Mouse (Mus musculus) hindbrain, postnatal 0 days (tissue): ENCODE measurements around the gene Foxa3. TPM values are rescaled to one million over a fixed set of nuclear protein-coding genes. Genes with fewer than 3 reads are reported as not detected.

Experiments used
- ATAC-seq: fragments of 200-750 bp; cut with Nextera tagmentation; 2 replicates; pipeline ENCODE4 v1.8.0; 2017; ENCODE audit warnings: mild to moderate bottlenecking, moderate TSS enrichment, moderate library complexity
- DNase-seq: peaks from one replicate; pipeline ENCODE4 v3.0.0-alpha.2; 2015; ENCODE audit warnings: low spot score
- H3K27ac ChIP-seq: fragments of 300-500 bp; sonication (generic); 2 replicates; pipeline ENCODE4 v1.5.1; 2014; ENCODE audit warnings: mild to moderate bottlenecking
- H3K27me3 ChIP-seq: fragments of 300-500 bp; sonication (generic); 2 replicates; pipeline ENCODE4 v1.6.1; 2014; ENCODE audit warnings: low read length, mixed read lengths; ENCODE audit not compliant: insufficient read depth
- H3K36me3 ChIP-seq: fragments of 300-500 bp; sonication (generic); 2 replicates; pipeline ENCODE4 v1.6.1; 2014; ENCODE audit warnings: low read length, mixed read lengths; ENCODE audit not compliant: insufficient read depth
- H3K4me1 ChIP-seq: fragments of 300-500 bp; sonication (generic); 2 replicates; pipeline ENCODE4 v1.6.1; 2014; ENCODE audit warnings: antibody characterized with exemption, low read length, mixed read lengths; ENCODE audit not compliant: insufficient read depth
- H3K4me2 ChIP-seq: fragments of 300-500 bp; sonication (generic); 2 replicates; pipeline ENCODE4 v1.6.1; 2014; ENCODE audit warnings: low read depth, mild to moderate bottlenecking, low read length, moderate library complexity, mixed read lengths
- H3K4me3 ChIP-seq: fragments of 300-500 bp; sonication (generic); 2 replicates; pipeline ENCODE4 v1.5.1; 2014; ENCODE audit warnings: low read length
- H3K9ac ChIP-seq: fragments of 300-500 bp; sonication (generic); replicated peaks from 2 replicates; pipeline ENCODE4 v1.6.1; 2014; ENCODE audit warnings: mild to moderate bottlenecking, low read length, moderate library complexity, mixed read lengths
- H3K9me3 ChIP-seq: fragments of 300-500 bp; sonication (generic); 2 replicates; pipeline ENCODE4 v1.6.1; 2016; ENCODE audit warnings: low read length, mixed read lengths
- CTCF ChIP-seq: IDR thresholded peaks from 2 replicates; pipeline ENCODE4 v1.5.1; 2016; ENCODE audit warnings: antibody characterized with exemption, control low read depth, low read depth
- WGBS: fragments of 180-500 bp; shearing (Covaris S2); extraction: QIAGEN DNeasy Blood & Tissue Kit; methylation state at CpG from one replicate; pipeline ENCODE4 v1.1.7; 2014; 5-methylcytosine and 5-hydroxymethylcytosine counted together
- polyA plus RNA-seq: library from polyadenylated mRNA; unstranded; fragments of >200 nt; fragmentation: Nextera tagmentation; extraction: Ambion mirVana; gene quantifications from 2 replicates; pipeline ENCODE4 v1.2.1, GENCODE M21; 2015
- total RNA-seq: library from RNA; depleted of rRNA; stranded (reverse); fragments of >200 nt; gene quantifications from 2 replicates; pipeline ENCODE4 v1.2.3, GENCODE M21; 2014

Foxa3 gene
- total and polyA plus RNA-seq, 2 experiments from 2014 or later = not detected

DNA sequence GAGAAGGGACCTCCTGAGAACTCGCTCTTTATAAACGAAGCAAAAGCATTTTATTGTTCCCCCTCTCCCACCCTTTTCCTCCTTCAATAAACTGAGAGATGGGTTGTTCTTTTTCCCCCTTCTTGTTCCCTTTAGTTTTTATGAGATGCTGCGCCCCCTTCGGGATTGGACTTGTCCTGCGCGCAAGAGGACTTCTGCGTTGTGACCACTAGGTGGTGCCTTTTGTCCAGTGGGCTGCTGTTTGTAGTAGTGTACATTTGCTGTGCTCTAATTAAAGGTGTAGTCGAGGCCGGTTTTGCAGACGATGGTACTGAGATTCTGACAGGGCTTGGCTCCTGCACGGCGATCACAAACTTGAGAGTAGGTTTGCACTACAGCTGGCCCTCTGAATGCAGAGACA lies 16.9 kb downstream of the Foxa3 start:
- peak; percentile 99 for TF ChIP-seq CTCF
- Histone ChIP-seq H3K4me2 (peak overlapping the region; percentile 91), H3K4me3 (no peak overlapping the region), H3K9ac (no peak overlapping the region), H3K9me3 (no peaks in the 10 kb centered on the region), H3K36me3 (no peaks in the 10 kb centered on the region), H3K4me1 (peaks cover 19% of the 10 kb centered on the region), H3K27me3 (no peaks in the 10 kb centered on the region), H3K27ac (no peak overlapping the region)
- ATAC-seq (no peak), DNase-seq (peak; percentile 95)
- whole genome bisulfite sequencing = 6% methylated on average over 12 of the region's 12 CpGs

DNA sequence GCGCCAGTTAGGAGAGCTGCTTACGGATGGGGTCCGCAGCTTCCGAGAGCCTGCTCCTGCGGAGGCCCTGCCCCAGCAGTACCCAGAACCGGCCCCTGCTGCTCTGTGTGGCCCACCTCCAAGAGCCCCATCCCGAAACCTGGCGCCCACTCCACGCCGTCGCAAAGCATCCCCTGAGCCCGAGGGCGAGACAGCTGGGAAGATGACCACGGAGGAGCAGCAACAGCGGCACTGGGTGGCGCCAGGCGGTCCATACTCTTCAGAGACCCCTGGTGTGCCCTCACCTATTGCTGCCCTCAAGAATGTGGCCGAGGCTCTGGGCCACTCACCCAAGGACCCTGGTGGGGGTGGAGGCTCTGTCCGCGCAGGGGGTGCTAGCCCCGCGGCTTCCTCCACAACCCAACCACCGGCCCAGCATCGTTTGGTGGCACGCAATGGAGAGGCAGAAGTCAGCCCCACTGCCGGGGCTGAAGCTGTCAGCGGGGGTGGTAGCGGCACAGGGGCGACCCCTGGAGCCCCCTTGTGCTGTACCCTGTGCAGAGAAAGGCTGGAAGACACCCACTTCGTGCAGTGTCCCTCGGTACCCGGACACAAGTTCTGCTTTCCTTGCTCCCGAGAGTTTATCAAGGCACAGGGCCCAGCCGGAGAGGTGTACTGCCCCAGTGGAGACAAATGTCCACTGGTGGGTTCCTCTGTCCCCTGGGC lies 17.8 kb downstream of the Foxa3 start:
- Histone ChIP-seq H3K4me2 (peak overlapping the region; percentile 91), H3K9ac (no peak overlapping the region; the same call in 1 of the 2 replicates), H3K4me3 (peak overlapping the region; percentile 59; the same call in 1 of the 2 replicates), H3K27ac (no peak overlapping the region), H3K27me3 (no peaks in the 10 kb centered on the region), H3K36me3 (no peaks in the 10 kb centered on the region), H3K9me3 (no peaks in the 10 kb centered on the region), H3K4me1 (peaks cover 19% of the 10 kb centered on the region)
- ATAC-seq (no peak), DNase-seq (no peak)
- 72% methylated on average over 34 of the region's 34 CpGs for WGBS
- no peak for TF ChIP-seq CTCF

DNA sequence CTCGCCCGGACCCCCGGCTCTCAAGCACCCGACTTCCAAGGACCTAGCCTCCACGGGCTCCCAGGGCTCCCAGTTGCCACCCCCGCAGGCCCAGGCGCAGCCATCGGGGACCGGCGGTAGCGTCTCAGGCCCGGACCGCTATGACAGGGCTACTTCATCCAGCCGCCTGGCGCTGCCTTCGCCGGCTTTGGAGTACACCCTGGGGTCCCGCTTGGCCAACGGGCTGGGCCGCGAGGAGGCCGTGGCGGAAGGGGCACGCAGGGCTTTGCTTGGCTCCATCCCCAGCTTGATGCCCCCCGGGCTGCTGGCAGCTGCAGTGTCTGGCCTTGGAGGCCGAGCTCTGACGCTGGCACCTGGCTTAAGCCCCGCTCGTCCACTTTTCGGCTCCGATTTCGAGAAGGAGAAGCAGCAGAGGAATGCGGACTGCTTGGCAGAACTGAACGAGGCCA lies 18.7 kb downstream of the Foxa3 start:
- DNase-seq (peak; percentile 59), ATAC-seq (peak; percentile 6)
- no peaks in the 10 kb centered on the region for H3K36me3 ChIP-seq
- peak overlapping the region; percentile 90 for H3K27ac ChIP-seq
- H3K9me3 ChIP-seq = no peaks in the 10 kb centered on the region
- peaks cover 19% of the 10 kb centered on the region for H3K4me1 ChIP-seq
- peak overlapping the region; percentile 91 for H3K4me2 ChIP-seq
- WGBS = 4% methylated on average over 34 of the region's 34 CpGs
- TF ChIP-seq CTCF = no peak
- H3K9ac ChIP-seq = peak overlapping the region; percentile 77
- H3K4me3 ChIP-seq = peak overlapping the region; percentile 59
- no peaks in the 10 kb centered on the region for H3K27me3 ChIP-seq

DNA sequence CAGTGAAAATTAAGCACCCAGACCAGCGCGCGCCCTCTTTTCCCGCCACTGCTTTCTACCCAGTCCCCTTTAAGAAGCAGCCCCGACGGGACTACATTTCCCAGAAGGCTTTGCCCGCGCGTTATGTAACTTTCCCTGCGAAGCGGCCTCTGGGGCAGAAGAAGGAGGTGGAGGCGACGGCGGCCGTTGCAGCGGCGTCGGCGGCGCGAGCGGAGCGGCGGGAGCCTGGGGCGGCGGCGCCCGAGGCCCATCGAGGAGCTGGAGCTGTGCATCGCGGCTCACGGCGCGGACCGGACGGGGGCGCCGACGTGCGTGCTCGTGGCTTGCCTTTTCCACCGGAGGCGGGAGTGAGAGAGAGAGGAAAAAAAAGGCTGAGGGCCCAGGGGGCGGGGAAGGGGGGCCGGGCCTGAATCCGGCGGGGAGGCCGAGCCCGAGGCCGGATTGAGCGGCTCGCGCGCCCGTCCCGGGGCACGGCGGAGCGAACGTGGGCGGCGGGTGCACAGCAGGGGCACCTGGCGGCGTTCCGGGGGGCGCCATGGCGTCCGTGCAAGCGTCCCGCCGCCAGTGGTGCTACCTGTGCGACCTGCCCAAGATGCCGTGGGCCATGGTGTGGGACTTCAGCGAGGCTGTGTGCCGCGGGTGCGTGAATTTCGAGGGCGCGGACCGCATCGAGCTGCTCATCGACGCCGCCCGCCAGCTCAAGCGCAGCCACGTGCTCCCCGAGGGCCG lies 19.3 kb downstream of the Foxa3 start, which contains the start of gene Irf2bp1:
Irf2bp1 (plus strand) TSS at position 143 of the 729 bp plus-strand sequence.
- Histone ChIP-seq H3K4me3 (peak within 1 kb of the TSS; percentile 59), H3K4me1 (peaks cover 19% of the 10 kb centered on the region), H3K4me2 (peak within 1 kb of the TSS; percentile 91), H3K27me3 (no peaks in the 10 kb centered on the region), H3K9me3 (no peaks in the 10 kb centered on the region), H3K9ac (peak within 1 kb of the TSS; percentile 77), H3K27ac (peak within 1 kb of the TSS; percentile 90), H3K36me3 (no peaks in the 10 kb centered on the region)
- TF ChIP-seq CTCF = no peak
- peak; percentile 97 for DNase-seq
- 2% methylated on average over 84 of the region's 90 CpGs for WGBS
- peak; percentile 61 for ATAC-seq

DNA sequence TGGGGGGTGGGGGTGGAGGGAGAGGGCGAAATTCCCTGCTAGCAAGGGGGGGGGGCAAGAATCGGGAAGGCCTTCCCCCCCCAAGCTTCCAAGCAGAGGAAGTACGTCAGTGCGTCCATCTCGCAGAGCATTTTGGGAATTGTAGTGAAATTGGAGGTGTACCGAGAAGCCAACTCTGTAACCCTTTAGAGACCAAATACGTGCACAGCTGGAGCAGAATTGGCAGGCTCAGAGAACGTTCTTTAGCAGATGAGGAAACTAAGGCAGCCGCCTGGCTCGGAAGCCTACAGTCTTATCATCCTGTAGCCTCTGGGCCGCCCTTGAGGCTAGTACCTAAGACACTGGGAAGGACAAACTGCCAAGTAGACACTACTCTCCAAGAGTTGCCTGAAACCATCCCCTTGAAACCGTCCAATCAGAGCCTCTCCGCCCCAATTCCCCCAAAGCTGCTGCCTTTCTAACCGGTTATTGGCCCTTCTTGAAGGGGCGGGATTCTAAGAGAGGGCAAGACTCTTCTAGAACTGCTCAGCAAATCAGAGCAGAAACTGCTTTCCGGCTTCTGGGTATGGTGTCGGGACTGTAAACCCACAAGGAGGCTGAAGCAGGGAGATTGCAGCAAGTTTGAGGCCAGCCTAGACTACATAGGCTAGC lies 20.4 kb downstream of the Foxa3 start:
- peak; percentile 68 for ATAC-seq

DNA sequence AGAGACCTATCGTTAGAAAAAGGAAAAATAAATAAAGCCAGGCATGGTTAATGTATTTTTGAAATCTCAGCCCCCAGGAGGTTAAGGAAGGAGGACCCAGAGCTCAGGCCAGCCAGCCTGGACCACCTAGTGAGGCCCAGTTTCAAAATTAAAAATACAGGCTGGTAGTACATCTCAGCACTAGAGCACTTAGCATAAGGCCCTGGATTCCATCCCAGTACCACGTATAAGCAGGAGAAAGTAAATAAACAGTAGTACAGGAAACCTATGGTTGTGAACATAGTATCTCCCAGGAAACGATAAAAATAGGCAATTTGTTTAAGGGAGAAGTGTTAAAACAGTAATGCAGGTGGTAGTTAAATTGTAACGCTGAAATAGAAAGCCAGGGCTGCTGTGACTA lies 21.2 kb downstream of the Foxa3 start:
- no peak for TF ChIP-seq CTCF
- Histone ChIP-seq H3K4me3 (peak overlapping the region; percentile 39), H3K9ac (peak overlapping the region; percentile 69; the same call in 1 of the 2 replicates), H3K27me3 (no peaks in the 10 kb centered on the region), H3K4me1 (peaks cover 19% of the 10 kb centered on the region), H3K36me3 (no peaks in the 10 kb centered on the region), H3K4me2 (peak overlapping the region; percentile 73), H3K27ac (peak overlapping the region; percentile 73), H3K9me3 (no peaks in the 10 kb centered on the region)
- no peak for DNase-seq
- whole genome bisulfite sequencing = 44% methylated on average over 4 of the region's 4 CpGs
- no peak for ATAC-seq

More for the DNA sequence above, 20.4 kb downstream of the Foxa3 start:
- Histone ChIP-seq H3K27ac (peak overlapping the region; percentile 73), H3K4me1 (peaks cover 19% of the 10 kb centered on the region), H3K9ac (peak overlapping the region; percentile 69), H3K4me2 (peak overlapping the region; percentile 73), H3K4me3 (peak overlapping the region; percentile 39), H3K9me3 (no peaks in the 10 kb centered on the region), H3K36me3 (no peaks in the 10 kb centered on the region), H3K27me3 (no peaks in the 10 kb centered on the region)
- DNase-seq = peak; percentile 94
- no peak for TF ChIP-seq CTCF
- 2% methylated on average over 17 of the region's 17 CpGs for WGBS
